Mouse (Mus musculus): ENCODE measurements around the gene Adcy1.

Adcy1 gene

DNA sequence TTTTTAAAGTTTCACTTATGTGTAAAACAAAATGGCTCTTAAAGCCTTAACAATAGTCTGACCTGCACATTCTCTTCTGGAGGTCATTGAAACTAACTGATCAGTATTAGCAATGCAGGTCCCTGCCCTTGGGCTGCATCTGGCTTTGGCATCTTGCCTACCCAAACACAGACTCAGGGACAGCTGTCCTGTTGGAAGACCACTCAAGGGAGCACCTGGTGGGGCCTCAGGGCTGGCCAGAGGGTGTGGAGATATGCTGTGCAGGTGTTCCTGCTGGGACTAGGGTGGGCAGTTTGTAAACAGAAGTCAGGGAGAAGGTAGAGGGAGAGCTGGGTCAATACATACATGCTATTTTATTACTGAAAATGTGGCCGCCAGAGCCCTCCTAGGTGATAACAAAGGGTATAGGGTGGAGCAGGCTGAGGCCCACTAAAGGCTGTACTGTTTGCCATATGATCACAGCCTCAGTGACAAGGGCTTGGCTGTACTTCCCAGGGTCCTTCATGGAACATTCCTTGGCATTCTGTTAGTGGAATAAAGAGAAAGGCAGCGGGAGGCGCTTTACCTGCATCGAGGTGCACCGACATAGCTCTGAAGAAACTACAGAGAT lies 73.1 kb downstream of the Adcy1 start:
- DNase-seq: peak; percentile 83

DNA sequence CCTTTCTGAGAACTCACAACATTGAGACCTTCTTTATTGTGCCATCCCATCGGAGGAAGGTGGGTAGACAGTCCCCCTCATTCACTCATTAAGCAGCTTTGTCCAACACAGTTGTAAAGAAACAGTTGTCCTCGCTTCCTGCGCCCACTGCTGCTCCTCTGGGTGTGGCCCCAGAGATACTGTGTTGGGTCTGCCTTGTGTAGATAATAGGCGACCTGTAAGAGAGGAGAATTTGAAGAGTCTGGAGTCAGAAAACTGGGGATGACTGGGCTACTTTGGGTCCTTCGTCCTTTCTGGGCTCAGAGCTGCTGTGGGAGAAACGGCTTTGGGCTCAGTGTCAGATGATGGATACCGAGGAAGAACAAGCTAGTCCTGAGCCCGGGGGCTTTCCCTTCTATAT lies 75.1 kb downstream of the Adcy1 start:
- no peak for DNase-seq

DNA sequence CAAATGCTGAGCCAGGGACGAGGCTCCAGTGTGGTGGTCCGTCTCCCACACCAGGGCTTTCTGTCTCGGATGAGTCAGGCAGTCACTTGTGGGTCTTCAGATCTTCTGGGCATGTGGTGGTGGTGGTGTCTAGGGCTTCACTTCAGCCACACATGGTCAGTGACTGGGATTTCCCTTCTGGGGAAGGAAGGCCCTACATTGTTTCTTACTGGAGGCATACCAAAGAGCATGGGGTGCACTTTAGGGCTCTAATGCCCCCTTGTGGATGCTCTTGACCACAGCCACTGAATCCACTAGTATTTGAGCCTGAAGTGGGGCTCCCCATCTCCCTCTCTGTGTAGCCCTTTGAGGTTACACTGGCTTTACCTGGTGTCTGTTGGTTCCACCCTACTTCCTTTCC lies 77.2 kb downstream of the Adcy1 start:
- peak; percentile 66 for DNase-seq

DNA sequence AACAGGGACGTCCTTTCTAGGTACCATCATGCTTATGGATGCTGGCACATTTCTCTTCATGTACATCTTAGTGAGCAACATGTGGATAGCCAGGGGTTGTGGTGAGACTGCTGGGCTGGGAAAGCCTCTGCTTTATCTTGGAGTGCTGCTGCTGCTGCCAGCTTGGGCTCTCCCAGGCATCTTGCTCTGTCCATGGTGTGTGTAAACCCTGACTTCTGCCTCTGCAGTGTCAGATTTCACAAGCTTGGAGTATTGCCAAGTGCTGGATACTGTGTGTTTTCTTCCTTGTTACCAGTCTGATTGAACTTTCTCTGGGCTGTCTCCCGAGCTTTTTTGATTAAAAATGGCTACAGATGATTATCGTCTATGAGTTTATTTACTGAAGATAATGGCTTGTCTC lies 79.4 kb downstream of the Adcy1 start:
- no peak for DNase-seq

DNA sequence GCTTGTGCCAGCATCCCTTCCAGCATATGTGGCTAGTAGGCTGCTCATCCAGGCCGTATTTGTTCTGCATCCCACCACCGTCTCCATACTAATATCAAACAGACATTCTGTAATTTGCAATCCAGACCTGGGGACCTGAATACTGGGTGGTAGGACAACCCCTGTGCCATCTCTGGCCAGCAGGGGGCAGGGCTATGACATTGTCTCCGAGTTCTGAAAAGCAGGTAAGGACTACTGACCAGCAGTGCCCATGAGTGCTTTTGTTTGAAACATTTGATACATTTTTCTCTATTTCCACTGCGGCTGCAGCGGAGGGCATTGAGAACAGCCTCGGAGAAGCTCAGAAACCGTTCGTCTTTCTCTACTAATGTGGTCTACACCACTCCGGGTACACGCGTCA lies 81.1 kb downstream of the Adcy1 start:
- DNase-seq: no peak

DNA sequence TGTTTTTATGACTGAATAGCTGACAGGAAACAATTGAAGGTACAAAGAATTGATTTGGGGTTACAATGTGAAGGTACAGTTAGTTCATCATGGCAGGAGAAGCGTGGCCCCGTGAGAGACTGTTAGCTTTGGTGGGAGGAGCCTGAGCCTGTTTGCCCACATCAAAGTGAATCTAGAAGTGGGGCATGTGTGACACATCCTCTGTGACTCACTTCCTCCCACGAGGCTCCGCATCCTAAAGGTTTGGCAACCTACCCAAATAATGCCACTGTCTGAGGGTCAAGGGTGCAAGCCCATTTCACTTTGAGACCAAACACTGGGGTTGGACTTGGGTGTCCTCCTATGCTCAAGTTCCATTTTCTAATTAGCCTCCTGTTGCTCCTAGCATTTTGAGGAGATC lies 81.9 kb downstream of the Adcy1 start:
- DNase-seq: no peak

DNA sequence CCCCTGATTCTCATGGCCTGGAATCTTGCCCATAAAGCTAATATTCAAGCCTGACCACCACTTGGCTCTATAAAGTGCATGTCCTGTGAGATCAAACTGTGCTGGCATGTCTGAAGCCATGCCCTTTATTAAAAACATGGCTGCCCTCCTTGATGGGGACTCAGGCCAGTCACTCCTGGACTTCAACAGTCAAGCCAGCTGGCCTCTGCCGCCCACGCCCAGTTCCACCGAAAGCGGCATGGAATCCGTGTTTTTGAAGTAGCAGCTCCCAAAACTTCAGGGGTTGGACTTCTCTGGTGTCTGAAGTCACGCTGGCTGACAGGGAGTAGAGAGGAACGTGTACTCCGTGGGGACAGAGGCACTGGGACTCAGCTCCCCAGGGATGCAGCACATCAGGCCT lies 84.2 kb downstream of the Adcy1 start:
- no peak for DNase-seq

DNA sequence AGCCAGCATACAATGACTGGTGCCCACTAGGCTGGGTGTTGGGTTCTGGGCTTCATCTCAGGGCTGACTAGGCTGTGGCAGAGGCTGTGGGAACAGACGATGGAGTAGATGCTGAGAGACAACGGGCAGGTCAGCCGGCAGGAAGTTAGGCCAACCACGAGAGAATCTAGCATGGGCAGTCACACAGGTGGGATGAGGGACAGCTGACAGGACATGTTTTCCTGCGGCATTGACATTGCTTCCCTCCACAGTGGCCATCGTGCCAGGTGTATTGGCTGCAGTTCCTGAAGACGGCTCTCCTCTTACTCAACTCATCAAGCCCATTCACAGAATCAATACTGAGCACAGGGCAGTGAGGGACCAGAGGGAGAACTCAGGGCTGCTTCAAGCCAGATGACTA lies 84.7 kb downstream of the Adcy1 start:
- peak; percentile 83 for DNase-seq

DNA sequence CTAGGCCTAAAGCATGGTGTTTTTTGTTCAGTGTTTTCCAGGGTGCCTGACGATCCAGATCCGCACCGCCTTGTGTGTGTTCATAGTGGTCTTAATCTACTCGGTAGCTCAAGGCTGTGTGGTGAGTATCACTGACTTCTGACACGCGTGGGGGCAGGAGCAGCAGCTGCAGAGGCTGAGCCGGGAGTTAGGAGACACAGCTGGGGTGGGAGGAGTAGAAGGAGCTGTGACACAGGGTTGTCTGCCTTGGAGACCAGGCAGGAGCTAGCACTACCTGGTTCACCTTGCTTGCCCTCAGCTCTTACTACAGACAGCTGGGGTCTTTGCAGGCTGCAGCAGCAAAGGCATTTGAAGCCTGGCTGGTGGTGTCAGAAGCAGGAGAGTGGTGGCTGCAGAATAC lies 86.2 kb downstream of the Adcy1 start:
- no peak for DNase-seq

DNA sequence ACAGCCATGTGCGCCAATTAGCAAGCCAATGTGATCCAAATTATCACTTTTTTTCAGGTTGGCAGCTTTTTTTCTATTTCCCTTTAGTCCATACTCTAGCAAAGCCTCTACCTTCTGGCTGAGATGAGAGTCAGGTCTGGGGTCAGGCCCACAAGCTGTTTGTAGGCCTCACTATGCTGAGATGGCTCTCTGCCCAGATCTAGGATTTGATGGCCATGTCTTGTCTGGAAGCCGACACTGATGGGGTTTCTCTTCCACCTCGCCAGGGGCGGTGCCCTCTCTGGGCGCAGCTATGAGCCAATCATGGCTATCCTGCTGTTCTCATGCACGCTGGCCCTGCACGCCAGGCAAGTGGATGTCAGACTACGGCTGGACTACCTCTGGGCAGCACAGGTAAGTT lies 87.2 kb downstream of the Adcy1 start:
- DNase-seq: no peak

DNA sequence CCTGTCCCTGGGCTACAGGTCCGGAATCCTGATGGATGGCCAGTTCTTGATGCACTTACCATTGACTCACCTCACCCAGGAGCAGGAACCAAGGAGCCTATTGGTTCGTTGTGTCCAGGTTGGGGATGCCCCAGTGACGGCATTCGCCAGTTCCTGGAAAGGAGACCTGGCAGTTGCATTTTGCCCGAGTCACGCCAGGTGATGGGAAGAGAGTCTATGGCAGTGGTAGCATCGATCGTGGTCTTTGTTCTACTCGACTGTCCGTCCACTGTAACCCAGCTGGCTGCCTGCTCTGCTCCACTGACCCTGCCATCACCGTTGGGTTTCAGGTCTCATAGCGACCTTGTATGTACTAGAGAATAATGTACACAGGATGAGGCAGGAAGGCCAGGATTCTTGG lies 89.1 kb downstream of the Adcy1 start:
- no peak for DNase-seq

DNA sequence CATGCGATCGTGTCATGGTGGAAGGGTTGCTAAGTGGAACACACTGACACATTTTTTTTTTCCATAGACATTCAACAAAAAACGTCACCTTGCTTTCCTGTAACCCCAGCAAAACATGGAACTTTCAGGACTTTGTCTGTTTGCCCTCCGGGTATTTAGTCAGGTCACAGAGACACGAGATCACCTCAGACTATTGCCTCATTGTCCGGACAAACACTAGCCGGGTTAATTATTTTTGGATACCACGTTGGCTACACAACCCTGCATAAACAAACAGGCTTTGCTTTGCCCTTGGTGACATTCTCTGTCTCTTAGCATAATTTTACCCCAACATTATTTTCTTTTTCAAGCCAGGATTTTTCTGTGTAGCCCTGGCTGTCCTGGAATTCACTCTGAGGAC lies 89.8 kb downstream of the Adcy1 start:
- no peak for DNase-seq

DNA sequence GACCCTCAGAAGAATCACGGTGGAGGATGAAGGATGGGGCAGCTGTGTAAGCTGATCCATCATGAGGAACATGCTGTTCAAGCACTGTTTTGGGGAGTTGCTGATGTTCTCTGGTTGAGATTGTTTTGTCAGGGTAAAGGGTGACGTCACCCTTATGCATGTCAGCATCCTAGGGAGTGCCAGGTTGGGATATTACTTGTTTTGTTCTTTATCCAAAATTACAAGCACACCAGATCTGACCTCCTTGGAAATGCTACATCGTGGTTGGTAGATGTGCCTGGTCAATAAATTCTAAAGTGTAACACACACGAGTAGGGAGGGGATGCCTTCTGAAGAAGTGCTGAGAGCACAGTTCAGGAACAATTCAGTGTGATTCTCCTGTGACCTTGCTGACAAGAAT lies 93.1 kb downstream of the Adcy1 start:
- DNase-seq: no peak

DNA sequence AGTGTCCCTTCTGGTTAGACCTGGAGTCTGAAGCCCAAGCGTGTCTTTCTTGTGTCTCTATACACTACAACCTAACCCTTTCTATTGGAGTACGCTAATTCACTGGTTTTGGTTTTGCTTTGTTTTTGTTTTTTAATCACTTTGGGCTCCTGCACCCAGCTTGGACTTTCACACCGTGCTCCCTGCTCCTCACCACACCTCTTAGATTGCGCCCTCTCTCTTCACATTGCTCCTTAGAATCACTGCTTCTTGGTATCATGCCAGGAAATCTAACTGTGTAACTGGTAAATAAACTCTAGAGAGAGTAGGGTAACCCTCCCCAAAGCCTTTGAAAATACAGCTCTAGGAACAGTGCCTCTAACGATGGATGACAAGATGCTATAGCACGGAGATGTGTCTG lies 94.9 kb downstream of the Adcy1 start:
- no peak for DNase-seq

DNA sequence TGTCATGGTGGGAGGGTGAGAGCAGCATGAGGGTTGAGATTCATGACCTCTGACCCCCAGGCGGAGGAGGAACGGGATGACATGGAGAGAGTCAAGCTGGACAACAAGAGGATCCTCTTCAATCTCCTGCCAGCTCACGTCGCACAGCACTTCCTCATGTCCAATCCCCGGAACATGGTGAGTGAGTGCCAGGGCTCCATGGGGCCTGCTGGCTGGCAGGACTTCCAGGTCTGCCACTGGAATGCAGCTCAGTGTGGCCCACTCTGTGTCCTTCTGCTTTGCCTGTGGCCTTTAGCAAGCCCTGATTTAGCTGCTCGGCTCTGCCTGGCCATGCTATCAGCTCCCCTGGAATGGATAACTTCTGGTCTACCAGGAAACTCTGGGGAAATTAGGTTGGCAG lies 96.9 kb downstream of the Adcy1 start:
- DNase-seq: no peak

DNA sequence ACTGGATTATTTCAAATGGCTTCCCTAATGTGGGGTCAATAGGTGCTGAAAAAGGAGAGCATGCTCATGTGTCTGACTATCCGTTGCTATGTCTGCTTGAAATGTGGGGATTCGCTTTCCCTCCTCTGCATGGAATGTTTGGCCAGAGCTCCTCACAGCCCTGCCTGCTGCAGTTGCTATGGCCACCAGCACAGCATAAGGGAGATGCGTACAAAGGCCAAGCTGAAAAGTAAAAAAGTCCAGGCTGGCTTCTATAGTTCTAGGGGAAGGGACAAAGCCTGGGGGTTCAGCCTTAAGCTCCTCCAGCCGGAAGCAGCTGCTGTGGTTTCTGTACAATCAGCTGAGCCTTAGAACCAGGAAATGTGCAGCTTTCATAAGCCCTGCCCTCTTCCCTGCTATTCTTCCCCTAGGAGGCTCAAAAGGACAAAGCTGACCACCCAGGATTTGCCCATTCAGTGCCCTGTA lies 97.4 kb downstream of the Adcy1 start:
- no peak for DNase-seq

DNA sequence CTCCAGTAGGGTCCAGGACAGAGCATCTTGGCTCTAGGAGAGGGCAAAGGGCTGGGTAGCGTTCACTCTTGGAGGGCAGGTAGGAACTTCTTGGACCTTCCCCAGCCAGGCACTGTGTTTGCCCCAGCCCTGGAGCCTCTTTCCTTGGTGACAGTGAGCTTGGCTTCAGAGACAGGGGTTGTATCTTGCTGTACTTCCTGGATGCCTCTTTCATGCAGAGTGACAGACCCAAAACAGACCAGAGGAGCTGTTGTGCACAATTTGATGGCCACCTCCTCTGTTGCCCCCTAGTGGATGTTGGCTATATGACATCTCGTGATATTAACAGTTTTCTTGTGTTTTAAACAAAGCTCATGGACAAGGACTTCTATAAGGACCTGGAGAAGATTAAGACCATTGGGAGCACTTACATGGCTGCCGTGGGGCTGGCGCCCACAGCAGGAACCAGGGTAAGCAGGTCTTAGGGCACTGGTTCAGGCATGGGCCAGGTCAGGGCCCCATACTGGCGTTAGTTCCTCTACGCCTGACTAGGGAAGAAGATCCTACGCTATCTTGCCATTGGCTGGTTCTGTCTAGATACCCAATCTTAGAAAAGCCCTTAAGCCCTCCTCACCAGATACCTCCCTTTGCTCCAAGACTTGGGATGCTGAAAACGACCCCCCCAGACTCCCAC lies 98.3 kb downstream of the Adcy1 start:
- no peak for DNase-seq

DNA sequence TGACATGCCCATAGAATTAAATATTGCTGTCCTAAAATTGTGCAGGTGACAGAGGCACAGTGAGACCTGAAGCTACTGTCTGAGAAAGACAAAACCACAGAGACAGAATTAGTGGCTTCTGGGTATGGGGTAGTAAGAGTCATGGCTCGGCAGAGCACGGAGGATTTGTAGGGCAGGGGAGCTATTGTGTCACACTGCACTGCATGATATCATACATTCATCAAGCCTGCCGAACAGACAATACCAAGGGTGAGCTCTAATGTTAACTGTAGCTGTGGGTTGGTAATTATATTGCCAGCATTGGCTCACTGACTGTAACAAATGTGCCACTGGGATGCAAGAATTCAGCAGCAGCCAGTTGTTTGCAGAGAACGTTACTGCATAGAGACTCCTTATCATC lies 101.1 kb downstream of the Adcy1 start:
- DNase-seq: no peak

DNA sequence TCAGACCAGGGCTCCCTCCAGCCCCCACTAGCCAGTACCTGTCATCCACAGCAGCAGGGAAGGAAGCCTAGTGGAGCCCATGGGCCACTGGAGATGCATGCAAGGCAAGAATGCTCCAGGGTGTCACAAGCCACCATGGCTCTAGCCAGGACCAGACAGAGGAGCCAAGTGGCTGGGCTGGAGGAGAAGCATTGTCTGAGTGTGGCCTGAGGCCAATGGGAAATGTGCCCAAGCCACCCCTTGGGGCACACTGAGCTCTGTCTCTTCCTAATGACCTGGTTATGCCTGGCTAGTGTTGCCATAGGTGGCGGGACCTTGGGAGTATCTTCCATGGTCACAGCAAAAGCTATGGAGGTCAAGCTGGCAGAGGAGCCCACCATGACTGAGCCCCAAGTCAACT lies 106.4 kb downstream of the Adcy1 start:
- DNase-seq: no peak

DNA sequence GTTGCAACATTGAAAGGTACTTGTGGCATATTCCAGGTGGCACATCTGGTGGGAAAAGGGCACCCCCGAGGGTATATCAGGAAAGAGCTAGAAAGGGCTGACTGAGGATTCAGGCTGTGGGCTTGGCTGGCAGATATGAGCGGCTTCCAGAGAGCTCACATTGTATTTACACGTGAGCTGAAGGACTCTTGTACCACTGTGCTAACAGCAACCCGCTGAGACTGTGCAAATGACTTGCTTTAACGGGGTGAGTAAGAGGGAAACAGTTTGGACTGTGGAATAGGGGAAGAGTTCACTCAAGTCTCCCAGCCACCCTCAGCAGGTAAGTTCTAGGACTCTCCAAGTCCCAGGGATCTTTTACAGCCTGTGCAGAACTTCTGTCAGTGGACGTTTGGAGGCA lies 110.4 kb downstream of the Adcy1 start:
- DNase-seq: no peak

DNA sequence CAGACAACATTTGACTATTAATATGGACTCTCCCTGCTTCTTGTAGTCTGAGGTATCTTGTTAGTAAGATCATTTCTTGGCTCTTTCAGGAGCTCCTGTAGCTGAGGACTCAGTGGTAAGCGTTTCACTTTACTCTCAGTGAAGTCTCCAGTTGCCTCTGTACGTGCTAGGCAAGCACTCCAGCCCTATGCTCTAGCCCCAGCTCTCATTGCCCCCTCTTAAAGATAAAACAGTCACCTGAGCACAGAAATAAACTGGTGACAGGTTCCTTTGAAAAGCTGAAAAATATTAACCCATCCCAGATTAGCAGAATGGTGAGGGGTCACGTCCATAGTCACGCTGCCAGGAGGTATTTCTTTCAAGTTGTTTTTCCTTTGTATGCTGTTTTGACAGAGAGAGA lies 115.4 kb downstream of the Adcy1 start:
- no peak for DNase-seq

DNA sequence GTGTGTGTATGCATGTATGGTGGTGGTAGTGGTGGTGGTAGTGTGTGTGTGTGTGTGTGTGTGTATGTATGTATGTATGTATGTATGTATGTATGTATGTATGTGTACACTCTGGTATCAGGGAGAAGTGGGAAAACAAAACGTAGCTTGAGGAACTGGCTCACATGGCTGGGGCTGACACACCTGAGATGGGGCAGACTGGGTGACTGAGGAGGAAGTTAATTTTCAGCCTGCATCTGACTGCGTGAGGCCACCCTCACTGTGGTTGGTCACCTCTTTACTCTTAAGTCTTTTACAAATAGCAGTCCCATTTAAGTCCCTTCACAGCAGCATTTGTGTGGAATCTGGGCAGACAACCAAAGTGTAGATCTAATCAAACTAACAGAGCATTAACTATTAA lies 116.0 kb downstream of the Adcy1 start:
- DNase-seq: no peak

DNA sequence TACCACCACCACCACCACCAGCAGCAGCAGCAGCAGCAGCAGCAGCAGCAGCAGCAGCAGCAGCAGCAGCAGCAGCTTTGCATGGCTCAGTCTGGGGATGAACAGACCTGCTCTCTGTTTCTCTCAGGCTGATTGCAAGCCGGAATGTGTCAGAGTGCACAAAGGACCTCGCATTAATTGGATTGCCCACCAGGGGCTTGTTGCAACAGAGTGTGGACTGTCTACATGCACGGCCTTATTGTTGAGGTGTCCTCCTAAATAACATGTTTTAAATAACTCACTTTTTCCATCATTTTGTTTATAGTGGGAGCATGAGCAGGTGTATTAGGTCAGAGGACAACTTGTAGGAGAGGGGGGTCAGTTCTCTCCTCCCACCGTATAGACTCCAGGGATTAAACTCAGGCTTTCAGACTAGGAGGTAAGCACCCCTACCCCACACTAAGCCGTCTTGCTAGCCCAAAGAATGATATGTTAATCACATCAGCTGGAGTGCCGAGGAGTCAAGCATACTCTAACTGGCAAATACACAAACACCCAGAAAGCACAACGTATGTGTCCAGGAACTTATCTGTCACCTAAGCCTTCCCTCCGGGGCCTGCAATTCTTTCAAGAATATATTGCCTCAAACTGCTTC lies 119.2 kb downstream of the Adcy1 start:
- no peak for DNase-seq

DNA sequence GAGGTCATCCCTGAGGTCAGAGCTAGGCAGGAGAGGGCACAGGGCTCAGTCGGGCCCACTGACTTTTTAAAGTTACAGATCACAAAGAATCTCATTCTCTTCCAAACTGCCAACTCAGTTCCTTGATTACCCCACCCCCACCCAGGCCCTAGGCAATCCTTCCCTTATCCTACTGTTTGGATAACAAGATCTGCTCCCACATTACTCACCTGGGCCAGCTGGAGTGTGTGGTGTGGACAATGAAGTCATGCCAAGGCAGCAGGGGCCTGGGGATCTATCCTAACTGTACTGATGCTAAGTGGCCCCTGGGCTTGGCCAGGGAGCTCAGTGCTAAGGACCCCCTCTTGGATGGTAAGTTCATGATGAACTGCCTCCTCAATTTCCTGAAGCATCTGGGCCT lies 121.1 kb downstream of the Adcy1 start:
- no peak for DNase-seq

DNA sequence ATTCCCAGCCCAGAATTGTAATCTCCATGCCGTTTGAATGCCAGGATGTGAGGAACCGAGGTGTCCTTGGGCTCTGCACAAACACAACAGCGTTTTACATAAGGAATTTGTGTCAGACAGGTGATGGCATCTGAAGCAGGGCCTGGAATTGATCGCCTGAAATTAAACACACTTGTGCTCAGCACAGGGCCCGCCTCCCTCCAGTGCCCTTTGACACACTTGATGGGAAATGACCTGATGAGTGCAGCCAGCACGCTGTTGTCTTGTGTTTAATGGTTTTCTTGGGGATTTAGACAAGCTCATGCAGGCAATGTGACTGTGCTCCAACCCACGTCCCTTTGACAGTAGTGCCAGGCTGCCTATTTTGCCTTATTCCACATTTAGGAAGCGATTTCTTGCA lies 124.2 kb downstream of the Adcy1 start:
- DNase-seq: no peak

Measured in heart, adult 11 months (tissue).